Mouse (Mus musculus): ENCODE results near the gene Itsn1. TPM values are rescaled to one million over a fixed set of nuclear protein-coding genes. Genes with fewer than 3 reads are reported as not detected.

Itsn1 gene
- total RNA-seq, 2 experiments from 2014 or later, result 49.7 to 69.7 TPM

DNA sequence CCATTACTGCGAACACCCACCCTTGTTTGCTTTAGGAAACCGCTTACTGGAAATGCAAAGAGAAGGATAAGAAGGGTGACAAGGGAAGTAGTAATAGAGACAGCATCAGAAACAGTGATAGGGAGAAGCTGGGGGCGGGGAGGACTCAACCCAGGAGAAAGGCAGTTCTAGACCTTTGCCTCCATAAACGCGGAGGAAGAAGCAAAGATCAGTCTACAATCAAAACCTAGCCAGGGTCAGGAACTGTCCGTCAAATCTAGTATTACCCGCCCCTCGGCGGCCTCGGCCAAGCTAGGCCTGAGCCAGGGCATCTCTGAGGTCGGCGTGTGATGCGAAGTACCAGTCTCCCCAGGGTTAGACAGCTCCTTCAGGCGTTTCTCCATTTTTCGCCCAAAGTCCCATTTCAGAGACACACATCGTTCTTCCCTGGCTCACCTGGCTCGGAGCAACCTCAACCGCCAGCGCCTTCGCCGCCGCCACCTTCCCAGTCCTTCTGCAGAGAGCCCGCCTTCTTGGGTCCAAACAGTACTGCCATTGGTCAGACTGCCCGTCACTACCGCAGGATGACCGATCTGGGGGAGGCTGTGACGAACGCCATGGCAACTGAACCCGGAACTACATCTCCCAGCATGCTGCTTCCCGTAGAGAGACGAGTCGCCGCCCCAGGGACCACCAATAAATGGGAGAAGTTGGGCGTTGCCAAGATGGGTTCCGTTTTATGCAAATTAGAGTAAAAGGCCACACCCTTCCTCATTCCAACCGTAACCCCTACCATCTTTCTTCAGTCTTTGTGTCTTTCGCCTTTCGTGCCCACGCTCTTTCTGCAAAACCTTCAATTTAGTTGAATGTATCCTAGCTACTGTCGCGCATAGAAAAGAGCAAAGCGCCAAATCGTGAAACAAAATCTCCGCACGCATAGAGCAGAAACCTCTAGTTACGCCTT, 687 bp upstream of the Itsn1 start, which contains the start of gene Cryzl1:
TSS of gene Cryzl1 (minus strand) at position 853 of the 943 bp plus-strand sequence.
- peak; percentile 96 to 98 for DNase-seq
- intact Hi-C loops (cut with DNase I), result loop anchor here (10.0 kb wide), 1 partner anchor 576 kb away; the partner anchor contains the start of gene Smim11

DNA sequence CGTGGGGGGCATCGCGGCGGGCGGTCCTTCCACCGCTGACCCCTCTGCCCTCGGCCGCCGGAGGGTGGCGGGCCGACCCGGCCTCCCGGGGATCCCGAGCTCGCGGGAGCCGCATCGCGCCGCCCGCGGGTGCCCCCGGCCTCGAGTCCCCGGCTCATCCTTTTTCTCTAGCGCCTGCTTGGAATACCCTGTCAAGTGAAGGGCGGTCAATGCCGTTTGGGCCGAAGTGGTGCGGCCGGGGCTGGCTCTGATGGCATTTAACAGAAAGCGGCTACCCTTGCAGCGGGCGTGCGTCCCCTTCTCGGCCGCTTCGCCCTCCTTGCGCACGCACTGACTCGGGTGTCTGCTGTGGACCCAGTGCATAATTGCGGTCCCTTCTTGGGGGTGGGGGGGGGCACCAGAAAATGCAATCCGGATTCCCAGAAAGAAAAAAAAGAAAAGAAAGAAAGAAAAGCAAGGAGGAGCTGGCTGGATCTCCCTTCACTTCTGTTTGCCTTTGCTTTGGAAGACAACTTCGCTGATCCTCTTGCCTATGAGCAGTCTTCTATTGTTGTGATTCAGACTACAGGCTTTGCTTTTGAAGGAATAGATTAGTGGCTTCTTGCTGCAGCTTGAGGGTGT, 850 bp downstream of the Itsn1 start:
- DNase-seq, result peak; percentile 17 to 55
- intact Hi-C loops (cut with DNase I), result loop anchor here (5.0 to 10.0 kb wide), 2 partner anchors 72 to 575 kb away; partner anchors contain the start of gene Smim11

DNA sequence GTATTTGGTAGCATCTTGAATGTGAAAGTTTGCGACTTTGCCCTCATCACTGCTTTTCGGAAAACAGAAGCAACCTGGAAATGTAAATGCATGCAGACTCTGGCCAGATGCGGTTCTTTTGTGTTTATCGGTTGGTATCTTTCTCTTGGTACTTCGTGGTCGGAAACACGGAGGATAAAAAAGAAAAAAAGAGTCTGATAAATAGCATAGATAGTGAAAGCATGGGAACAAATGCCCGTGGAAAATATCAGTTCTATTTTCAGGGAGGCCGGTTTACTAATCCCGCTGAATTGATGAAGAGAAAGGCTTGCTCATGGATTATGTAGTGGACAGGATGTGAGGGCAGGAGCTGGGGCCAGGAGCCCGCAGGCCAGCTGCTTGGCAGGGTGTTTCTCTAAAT, 1.4 kb downstream of the Itsn1 start:
- no peak for DNase-seq
- intact Hi-C loops (cut with DNase I), result loop anchor here (5.0 kb wide), 1 partner anchor 72 kb away; no protein-coding TSS in a partner anchor

DNA sequence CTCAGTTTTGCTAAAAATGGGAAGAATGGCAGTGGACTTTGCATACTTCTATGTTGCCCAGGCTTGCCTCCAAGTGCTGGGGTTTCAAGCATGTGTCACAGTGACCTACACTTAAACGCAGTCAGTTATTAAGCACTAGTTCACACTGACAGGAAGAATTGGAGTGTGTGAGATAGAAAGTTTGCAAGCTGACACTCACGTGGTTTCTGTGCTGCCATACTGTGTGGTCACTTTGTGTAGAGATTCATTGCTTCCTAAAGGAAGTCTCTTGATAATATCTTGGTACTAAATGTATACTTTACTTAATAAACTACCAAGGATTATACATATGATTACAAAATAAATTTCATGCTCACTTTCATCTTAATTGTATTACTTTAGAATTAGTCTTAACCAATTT, 3.7 kb downstream of the Itsn1 start:
- no peak for DNase-seq
- intact Hi-C loops (cut with DNase I), result loop anchor here (5.0 kb wide), 1 partner anchor 69 kb away; no protein-coding TSS in a partner anchor

DNA sequence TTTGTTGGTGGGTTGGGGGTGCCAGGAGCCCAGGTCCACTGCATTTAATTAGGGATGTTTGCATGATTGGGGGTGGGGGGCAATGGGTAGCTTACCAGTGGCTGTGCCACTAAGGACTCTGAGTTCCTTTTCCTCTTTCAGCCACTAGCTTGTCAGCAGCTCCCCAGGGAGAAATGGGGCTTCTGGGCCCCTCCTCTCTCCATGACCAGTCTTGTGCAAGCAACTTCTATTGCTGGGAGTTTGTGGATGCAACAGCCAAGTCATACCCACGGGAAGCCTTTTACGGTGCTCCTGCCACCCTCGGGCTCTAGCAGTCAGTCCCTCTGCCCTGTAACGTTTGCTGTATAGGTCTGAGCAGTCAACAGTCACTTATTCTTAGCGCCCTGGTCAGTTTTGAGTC, 5.7 kb downstream of the Itsn1 start:
- intact Hi-C loops (cut with DNase I), result loop anchor here (2.0 to 5.0 kb wide), 2 partner anchors 30 to 68 kb away; no protein-coding TSS in a partner anchor
- peak in 1 of 2 experiments; percentile 30 for DNase-seq

DNA sequence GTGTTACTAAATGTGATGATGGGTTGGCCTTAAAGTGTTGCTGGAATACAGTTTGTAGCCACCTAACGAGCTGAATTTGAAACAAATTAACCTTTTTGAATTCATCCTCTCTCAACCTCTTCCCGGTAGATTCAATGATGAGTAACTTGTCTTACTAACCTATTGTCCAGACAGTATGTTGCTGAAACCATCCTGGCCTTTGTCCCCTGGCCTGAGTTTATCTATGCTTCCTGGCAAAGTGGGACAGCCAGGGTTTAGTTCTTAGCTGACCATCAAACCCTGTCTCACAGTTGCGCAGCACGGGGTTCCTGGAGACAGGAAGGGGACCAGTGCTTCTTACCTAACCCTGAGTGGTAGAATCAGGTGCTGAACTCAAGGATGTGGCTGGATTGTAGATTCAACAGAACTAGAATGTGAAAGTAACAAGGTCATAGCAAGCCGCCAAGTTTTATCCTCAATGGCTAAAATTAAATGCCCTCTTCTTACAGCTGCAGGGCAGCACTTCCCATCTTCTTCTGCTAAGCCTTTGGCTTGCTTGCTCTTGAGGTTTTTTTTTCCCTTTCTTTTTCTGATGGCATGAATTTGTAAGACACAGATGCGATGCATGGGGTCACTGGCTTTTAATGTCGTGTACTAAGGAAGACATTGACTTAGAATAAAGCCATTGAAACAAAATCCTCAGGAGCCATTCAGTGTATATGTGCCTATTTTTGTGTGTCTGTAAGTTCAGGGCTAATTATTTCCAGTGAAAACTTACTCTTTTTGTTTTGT, 7.2 kb downstream of the Itsn1 start:
- intact Hi-C loops (cut with DNase I), result no loop called here
- no peak for DNase-seq

DNA sequence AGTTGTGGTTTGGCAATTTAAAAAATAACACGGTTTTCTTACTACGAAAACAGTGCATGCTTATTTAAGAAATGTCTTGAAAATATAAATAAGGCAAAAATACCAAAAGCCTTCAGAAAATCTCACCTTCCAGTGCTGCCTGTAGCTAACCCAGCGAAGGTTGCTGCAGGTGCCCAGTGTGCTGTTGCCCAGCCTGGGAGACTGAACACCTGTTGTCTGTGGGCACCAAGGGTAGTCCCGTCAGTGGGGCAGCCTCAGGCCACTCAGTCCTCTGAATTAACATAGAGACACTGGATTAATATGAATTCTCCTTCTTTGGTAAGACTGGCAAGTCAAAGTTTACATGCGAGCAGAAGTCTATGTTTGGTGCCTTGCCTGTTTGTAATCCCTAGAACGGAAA, 9.4 kb downstream of the Itsn1 start:
- DNase-seq, result no peak
- intact Hi-C loops (cut with DNase I), result no loop called here

DNA sequence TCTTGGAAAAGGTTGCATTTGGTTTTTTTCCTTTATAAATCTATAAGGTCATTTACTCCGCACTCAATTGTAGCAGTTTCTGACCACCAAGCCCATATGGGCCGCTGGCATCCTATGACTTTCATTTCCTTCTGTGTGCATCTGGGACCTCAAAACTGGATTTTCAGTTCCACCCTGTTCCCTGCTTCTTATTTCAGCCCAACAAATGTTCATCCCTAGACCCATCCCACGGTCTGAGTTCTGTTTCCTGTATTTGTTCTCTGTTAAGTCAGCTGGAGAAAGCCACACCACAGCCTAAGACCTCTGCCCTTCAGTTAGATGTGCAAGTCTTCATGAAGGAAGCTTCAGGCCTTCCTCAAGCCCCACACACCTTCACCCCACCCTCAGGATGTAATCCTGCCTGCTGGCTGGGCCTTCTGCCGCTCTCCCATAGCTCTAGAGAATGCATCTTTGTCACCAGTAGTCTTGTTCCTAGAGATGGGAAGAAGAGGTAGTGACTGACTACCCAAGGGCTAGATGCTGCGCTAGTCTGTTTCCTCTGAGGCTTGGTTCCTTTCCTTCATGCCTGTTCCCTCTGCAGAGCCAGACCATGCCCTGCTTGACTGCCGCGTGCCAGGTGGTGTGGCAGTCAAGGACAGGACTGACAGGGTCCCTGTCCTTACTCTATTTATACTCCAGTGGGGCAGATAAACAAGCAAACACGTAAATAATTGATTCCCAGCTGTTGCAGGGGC, 11.3 kb downstream of the Itsn1 start:
- DNase-seq, result no peak
- intact Hi-C loops (cut with DNase I), result no loop called here

DNA sequence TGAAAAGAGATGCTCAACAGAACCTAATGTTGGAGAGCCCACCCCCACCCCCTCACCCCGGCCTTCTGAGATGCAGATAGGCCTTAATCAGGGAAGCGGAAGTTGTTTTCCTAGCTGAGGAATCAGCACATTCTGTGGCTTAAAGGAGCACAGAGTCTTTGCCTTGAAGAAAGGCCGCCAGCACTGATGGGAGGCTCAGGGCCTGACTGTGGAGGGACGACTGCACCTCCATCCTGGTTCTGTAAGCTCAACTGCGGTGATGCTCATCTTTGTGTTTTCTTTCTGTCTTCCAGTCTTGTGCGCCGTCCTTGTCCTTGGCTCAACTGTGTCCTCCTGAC, 11.8 kb downstream of the Itsn1 start:
- intact Hi-C loops (cut with DNase I), result no loop called here
- no peak for DNase-seq

DNA sequence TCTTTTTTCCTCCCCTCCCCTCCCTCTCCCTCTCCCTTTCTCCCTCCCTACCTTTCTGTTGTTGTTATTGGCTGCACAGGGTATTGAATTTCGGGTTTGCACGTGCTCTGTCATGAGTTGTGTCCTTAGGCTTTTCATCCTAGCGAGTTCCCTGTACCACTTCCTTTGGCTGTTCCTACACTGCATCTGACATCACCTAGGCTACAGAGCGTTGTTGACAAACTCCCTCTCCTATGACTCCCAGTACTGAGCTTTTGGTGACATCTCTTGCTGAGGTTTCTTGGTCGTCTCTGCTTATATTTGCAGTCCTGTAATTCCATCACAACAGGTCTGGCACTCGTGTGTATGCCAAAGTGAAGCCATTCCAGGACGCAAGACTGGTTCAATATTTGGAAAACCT, 14.0 kb downstream of the Itsn1 start:
- intact Hi-C loops (cut with DNase I), result no loop called here
- no peak for DNase-seq

DNA sequence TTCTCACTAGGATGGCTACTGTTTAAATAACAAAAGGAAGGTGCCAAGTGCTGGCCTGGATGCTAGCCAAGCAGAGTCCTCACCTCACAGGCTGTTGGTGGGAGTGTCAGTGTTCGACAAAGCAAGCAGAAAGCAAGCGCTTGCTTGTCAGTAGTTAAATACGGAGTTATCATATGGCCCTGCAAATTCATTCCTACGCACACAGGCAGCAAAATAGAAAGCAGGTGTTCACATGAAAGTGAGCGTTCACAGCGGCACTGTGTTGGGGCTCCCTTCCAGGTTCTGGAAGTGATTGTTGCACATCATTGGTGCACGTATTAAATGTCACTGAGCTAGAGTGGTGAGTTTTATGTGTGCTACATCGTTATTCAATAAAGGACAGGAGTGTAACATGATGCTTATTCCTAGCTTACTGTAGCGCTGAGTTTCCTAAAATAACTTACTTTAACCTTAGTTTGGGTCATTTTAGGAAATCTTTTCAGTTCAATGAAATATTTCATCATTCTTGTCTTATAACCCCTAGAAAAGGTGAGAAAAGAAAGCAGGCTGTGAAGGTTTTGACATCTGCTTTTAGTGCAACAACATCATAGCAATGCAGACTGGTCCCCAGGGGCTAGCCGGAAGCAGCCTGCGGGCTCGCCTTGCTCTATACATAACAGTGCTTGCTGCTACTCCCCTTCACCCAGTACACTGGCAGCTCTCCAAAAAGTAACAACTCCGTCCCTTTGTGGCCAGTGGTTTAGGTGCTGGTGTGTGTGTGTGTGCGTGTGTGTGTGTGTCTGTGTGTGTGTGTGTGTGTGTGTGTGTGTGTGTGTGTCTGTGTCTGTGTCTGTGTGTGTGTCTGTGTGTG, 17.2 kb downstream of the Itsn1 start:
- intact Hi-C loops (cut with DNase I), result no loop called here
- peak in 1 of 2 experiments; percentile 16 for DNase-seq

DNA sequence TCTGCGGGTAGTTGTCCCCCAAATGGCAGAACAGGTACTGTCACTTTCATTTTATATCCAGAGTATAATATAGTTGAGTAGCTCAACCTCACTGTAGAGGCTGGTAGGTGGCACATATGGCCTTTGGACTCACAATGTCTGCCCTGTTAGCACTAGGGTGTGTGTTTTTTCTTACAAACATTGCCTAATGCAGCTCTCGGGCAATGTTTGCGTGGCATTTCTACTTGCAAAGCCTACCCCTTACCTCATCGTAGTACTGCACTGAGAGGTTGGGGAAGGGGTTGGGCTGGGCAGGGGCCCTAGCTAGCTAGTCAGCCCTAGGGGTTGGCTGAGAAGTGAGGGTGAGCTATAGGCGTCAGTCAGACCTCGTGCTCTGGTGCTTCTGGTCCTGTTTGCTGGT, 18.5 kb downstream of the Itsn1 start:
- peak in 1 of 2 experiments; percentile 8 for DNase-seq
- intact Hi-C loops (cut with DNase I), result no loop called here

DNA sequence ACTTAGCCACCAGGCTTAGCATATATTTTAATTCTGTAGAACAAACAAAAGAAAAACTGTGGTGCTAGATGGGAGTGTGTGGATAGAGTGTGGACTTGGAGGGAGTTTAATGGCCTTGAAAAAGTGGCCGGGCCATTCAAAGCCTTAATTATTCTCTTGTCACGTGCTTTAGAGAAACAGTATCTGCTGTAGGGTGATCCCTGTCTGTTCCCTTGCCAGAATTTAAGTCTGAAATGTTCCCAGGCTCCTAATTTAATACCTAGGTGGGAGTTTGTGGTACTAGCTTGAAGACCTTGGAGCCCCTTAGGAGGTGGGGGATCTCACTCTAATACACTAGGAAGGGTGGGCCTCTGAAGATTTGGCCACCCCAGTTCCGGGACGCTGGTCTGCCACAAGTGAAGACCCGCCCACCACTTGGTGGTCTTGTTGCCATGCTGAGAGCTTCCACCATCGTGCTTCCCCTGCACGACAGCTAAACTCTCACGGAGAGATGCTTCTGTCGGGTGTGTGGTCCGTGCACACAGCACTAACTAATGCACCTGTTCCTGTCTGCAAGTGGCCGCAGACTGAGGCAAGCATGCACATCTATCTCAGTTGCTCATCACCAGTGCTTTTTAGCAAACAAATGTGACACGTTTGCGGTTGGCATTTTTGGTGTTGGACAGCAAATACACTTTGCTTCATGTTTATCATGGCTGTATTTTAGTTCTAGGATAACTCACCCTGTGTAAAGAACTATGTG, 22.7 kb downstream of the Itsn1 start:
- DNase-seq, result peak in 1 of 2 experiments; percentile 10
- intact Hi-C loops (cut with DNase I), result no loop called here

DNA sequence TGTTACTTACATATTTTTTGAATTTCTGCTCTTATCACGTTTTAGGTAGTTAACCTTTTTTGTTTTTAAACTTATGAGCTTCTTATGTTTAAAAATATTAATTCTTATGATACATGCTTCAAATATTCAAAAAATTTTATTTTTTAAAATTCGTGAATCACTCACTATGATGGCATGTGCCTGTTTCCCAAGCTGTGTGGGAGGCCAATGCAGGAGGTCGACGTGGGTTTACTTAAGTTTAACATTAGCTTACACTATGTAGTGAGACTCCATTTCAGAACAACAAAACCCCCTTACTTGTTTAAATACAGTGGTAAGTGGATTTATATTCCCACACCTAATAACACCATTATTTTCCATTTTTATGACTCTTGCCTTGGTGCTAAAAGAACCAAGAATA, 24.5 kb downstream of the Itsn1 start:
- intact Hi-C loops (cut with DNase I), result no loop called here
- no peak for DNase-seq

DNA sequence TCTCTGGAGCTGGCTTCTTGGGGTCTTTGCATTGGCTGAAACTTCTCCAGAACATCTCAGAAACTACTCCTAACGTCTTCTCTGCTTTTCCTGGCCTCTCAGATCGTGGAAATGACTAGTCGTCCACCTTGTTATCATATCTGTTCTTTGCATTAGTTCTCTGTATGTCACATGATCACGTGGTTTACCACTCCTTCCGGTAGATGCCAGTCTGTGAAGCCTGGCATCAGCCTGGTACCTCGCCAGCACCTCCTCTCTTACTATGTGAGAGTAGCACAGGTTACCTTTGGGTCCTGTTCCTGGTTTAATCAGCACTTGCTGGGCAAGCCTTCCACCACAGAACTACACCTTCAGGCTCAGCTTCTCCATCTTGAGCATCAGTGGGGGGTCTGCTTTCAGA, 25.9 kb downstream of the Itsn1 start:
- intact Hi-C loops (cut with DNase I), result no loop called here
- DNase-seq, result no peak

DNA sequence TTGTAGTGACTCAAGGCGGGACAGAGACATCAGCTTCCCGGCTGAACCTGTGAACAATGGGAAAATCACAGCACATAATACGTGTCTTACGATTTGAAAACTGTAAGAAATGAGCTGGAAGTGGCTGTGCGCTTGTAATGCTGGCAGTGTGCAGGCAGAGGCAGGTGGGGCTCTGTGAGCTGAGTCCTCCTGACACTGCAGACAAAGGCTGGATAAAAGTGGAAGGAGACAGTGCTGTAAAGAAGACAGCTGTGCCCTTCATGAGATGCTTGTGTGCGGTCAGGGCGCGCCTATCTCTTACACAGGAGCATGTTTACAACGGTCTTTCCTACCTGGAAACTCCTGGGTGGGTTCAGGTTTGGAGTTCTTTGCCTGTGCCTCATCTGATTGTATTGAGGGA, 32.1 kb downstream of the Itsn1 start:
- peak in 1 of 2 experiments; percentile 4 for DNase-seq
- intact Hi-C loops (cut with DNase I), result no loop called here

DNA sequence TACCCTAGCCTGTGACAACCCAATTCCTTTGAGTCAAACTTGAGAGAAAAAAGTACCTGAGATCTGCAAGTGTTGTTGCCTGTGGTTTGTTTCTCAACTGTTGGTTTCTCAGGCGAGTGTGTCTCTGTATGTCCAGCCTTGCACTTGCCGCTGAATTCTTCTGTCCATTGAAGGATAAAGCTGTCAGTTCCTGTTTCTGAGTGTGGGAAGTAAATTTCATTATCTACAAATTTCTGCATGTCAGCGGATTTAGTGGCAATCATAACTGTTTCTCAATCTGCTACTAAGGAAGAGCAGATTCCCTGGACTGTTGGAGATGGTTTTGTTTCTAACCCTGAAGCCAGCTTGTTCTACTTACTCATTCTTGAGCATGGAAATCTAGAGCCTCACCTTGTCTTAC, 32.7 kb downstream of the Itsn1 start:
- peak in 1 of 2 experiments; percentile 5 for DNase-seq
- intact Hi-C loops (cut with DNase I), result no loop called here

DNA sequence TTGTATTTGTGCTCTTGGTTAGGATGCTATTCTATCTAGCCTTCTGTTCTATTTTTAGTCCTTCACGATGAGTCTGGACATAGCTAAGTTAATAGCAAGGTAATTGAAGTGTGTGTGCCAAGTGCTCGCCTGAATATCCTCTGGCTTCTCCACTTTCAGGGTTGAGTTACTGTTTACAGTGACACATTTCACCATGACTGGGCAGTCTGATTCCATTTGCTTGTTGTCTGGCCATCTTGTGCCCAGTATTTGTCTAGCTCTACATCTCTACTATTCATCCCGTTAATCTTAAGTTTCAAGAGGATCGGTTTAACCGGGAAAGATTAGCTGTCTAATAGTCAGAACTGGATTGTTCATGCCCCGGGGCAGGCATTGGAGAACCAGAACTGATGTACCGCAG, 33.4 kb downstream of the Itsn1 start:
- DNase-seq, result peak in 1 of 2 experiments; percentile 6
- intact Hi-C loops (cut with DNase I), result no loop called here

All from gastrocnemius, postnatal 36 days (tissue).